Mouse (Mus musculus) limb, embryonic 14.5 days (tissue): ENCODE results near the gene Lbx1. TPM values are rescaled to one million over a fixed set of nuclear protein-coding genes. Genes with fewer than 3 reads are reported as not detected.

Experiments used
- ATAC-seq: fragments of 200-750 bp; cut with Nextera tagmentation; 2 replicates; pipeline ENCODE4 v1.8.0; 2017; ENCODE audit warnings: low read depth, moderate number of reproducible peaks, moderate TSS enrichment; ENCODE audit not compliant: low FRiP score
- DNase-seq: peaks from one replicate; pipeline ENCODE4 v3.0.0-alpha.2; 2015; ENCODE audit warnings: low spot score
- H3K27ac ChIP-seq: fragments of 300-500 bp; sonication (generic); replicated peaks from 2 replicates; pipeline ENCODE4 v1.5.1; 2014; ENCODE audit warnings: low read depth, mild to moderate bottlenecking, low read length, moderate library complexity, mixed read lengths
- H3K27me3 ChIP-seq: fragments of 300-500 bp; sonication (generic); 2 replicates; pipeline ENCODE4 v1.6.1; 2014; ENCODE audit warnings: low read length, mixed read lengths; ENCODE audit not compliant: control insufficient read depth, insufficient read depth
- H3K36me3 ChIP-seq: fragments of 300-500 bp; sonication (generic); 2 replicates; pipeline ENCODE4 v1.6.1; 2014; ENCODE audit warnings: mild to moderate bottlenecking, low read length, moderate library complexity, mixed read lengths; ENCODE audit not compliant: control insufficient read depth, insufficient read depth
- H3K4me1 ChIP-seq: fragments of 300-500 bp; sonication (generic); 2 replicates; pipeline ENCODE4 v1.6.1; 2014; ENCODE audit warnings: antibody characterized with exemption, low read length, mixed read lengths; ENCODE audit not compliant: control insufficient read depth, insufficient read depth
- H3K4me2 ChIP-seq: fragments of 300-500 bp; sonication (generic); replicated peaks from 2 replicates; pipeline ENCODE4 v1.6.1; 2014; ENCODE audit warnings: low read depth, mild to moderate bottlenecking, low read length, moderate library complexity; ENCODE audit not compliant: severe bottlenecking
- H3K4me3 ChIP-seq: fragments of 300-500 bp; sonication (generic); replicated peaks from 2 replicates; pipeline ENCODE4 v1.5.1; 2014; ENCODE audit warnings: low read length
- H3K9ac ChIP-seq: fragments of 300-500 bp; sonication (generic); 2 replicates; pipeline ENCODE4 v1.6.1; 2014; ENCODE audit warnings: mild to moderate bottlenecking, low read depth, low read length, moderate library complexity; ENCODE audit not compliant: severe bottlenecking
- H3K9me3 ChIP-seq: fragments of 300-500 bp; sonication (generic); 2 replicates; pipeline ENCODE4 v1.6.1; 2016; ENCODE audit warnings: low read length; ENCODE audit not compliant: control insufficient read depth
- POLR2A ChIP-seq: fragments of 200-500 bp; IDR thresholded peaks from 2 replicates; pipeline ENCODE4 v1.8.0; 2012; ENCODE audit warnings: inconsistent platforms, mild to moderate bottlenecking, moderate library complexity, borderline replicate concordance; ENCODE audit not compliant: insufficient read depth, insufficient read length; ENCODE audit errors: extremely low read depth
- WGBS: fragments of 180-500 bp; shearing (Covaris S2); extraction: QIAGEN DNeasy Blood & Tissue Kit; methylation state at CpG from one replicate; pipeline ENCODE4 v1.1.7; 2014; 5-methylcytosine and 5-hydroxymethylcytosine counted together
- polyA plus RNA-seq, 2 experiments: library from polyadenylated mRNA; depleted of rRNA in 1 of 2; stranded (reverse) in 1 of 2; unstranded in 1 of 2; fragments of >200 nt; fragmentation: Nextera tagmentation in 1 of 2; extraction: Ambion mirVana in 1 of 2; gene quantifications; 2 replicates each; pipeline versions ENCODE4 v1.2.1 to v1.2.3; 2012 to 2014

Lbx1 gene
- polyA plus RNA-seq, 2 experiments, result 2.2 to 2.7 TPM

- no peak for DNase-seq
- Histone ChIP-seq H3K27me3 (peaks cover 75% of the 10 kb centered on the region), H3K4me2 (peak overlapping the region; percentile 31; the same call in 1 of the 2 replicates), H3K4me1 (no peaks in the 10 kb centered on the region), H3K9ac (no peak overlapping the region), H3K4me3 (peak overlapping the region; percentile 15), H3K27ac (no peak overlapping the region), H3K36me3 (no peaks in the 10 kb centered on the region), H3K9me3 (no peaks in the 10 kb centered on the region)
- 2% methylated on average over 48 of the region's 49 CpGs for WGBS
- TF ChIP-seq POLR2A, result no peak
- ATAC-seq, result no peak
Measured at GRCm38 (mm10) chr19:45223413-45224285, 12.0 kb downstream of the Lbx1 start.

GRCm38 (mm10) chr19:45222141-45222782 lies 13.3 kb downstream of the Lbx1 start:
- TF ChIP-seq POLR2A, result no peak
- 6% methylated on average over 14 of the region's 17 CpGs for WGBS
- Histone ChIP-seq H3K27me3 (peaks cover 61% of the 10 kb centered on the region), H3K9me3 (no peaks in the 10 kb centered on the region), H3K27ac (no peak overlapping the region), H3K4me3 (no peak overlapping the region), H3K4me2 (no peak overlapping the region), H3K9ac (no peak overlapping the region), H3K4me1 (no peaks in the 10 kb centered on the region), H3K36me3 (no peaks in the 10 kb centered on the region)
- DNase-seq (no peak), ATAC-seq (no peak)

GRCm38 (mm10) chr19:45221458-45221783 lies 14.2 kb downstream of the Lbx1 start:
- Histone ChIP-seq H3K36me3 (no peaks in the 10 kb centered on the region), H3K4me1 (no peaks in the 10 kb centered on the region), H3K4me3 (peak overlapping the region; percentile 24), H3K4me2 (peak overlapping the region; percentile 43), H3K9me3 (no peaks in the 10 kb centered on the region), H3K9ac (no peak overlapping the region), H3K27ac (no peak overlapping the region), H3K27me3 (peaks cover 52% of the 10 kb centered on the region)
- 2% methylated on average over 9 of the region's 9 CpGs for WGBS
- no peak for TF ChIP-seq POLR2A
- ATAC-seq (no peak; the same call in 1 of the 2 replicates), DNase-seq (no peak)

GRCm38 (mm10) chr19:45220593-45221457 lies 14.8 kb downstream of the Lbx1 start:
- 1% methylated on average over 29 of the region's 29 CpGs for WGBS
- H3K4me3 ChIP-seq, result peak overlapping the region; percentile 24
- TF ChIP-seq POLR2A, result no peak
- H3K9ac ChIP-seq, result peak overlapping the region; percentile 26; the same call in 1 of the 2 replicates
- no peaks in the 10 kb centered on the region for H3K9me3 ChIP-seq
- no peak overlapping the region for H3K27ac ChIP-seq
- H3K4me2 ChIP-seq, result peak overlapping the region; percentile 43
- DNase-seq, result peak; percentile 76
- ATAC-seq, result peak; percentile 75
- no peaks in the 10 kb centered on the region for H3K36me3 ChIP-seq
- no peaks in the 10 kb centered on the region for H3K4me1 ChIP-seq
- H3K27me3 ChIP-seq, result peaks cover 47% of the 10 kb centered on the region

GRCm38 (mm10) chr19:45216240-45216639 lies 19.4 kb downstream of the Lbx1 start:
- Histone ChIP-seq H3K27me3 (peaks cover 1% of the 10 kb centered on the region), H3K4me3 (no peak overlapping the region), H3K4me2 (no peak overlapping the region), H3K9me3 (no peaks in the 10 kb centered on the region), H3K9ac (no peak overlapping the region), H3K27ac (no peak overlapping the region), H3K36me3 (no peaks in the 10 kb centered on the region), H3K4me1 (no peaks in the 10 kb centered on the region)
- DNase-seq, result peak; percentile 64
- no peak for TF ChIP-seq POLR2A
- no peak for ATAC-seq
- 3% methylated on average over 9 of the region's 9 CpGs for WGBS
